Mouse (Mus musculus) forebrain, embryonic 16.5 days (tissue): Measurements from ENCODE around the gene Fam241a. TPM values are rescaled to one million over a fixed set of nuclear protein-coding genes. Genes with fewer than 3 reads are reported as not detected.

Experiments
- ATAC-seq: fragments of 200-750 bp; cut with Nextera tagmentation; 2 replicates; pipeline ENCODE4 v1.8.0; 2017; ENCODE audit warnings: mild to moderate bottlenecking, moderate library complexity
- H3K27ac ChIP-seq: fragments of 300-500 bp; sonication (generic); 2 replicates; pipeline ENCODE4 v1.5.1; 2014; ENCODE audit warnings: low read length, control low read depth
- H3K27me3 ChIP-seq: fragments of 300-500 bp; sonication (generic); replicated peaks from 2 replicates; pipeline ENCODE4 v1.6.1; 2014; ENCODE audit warnings: low read length; ENCODE audit not compliant: control insufficient read depth, insufficient read depth
- H3K36me3 ChIP-seq: fragments of 300-500 bp; sonication (generic); 2 replicates; pipeline ENCODE4 v1.6.1; 2014; ENCODE audit not compliant: control insufficient read depth, insufficient read depth
- H3K4me1 ChIP-seq: fragments of 300-500 bp; sonication (generic); replicated peaks from 2 replicates; pipeline ENCODE4 v1.6.1; 2014; ENCODE audit warnings: low read length; ENCODE audit not compliant: control insufficient read depth, insufficient read depth
- H3K4me2 ChIP-seq: fragments of 300-500 bp; sonication (generic); 2 replicates; pipeline ENCODE4 v1.6.1; 2014; ENCODE audit warnings: mild to moderate bottlenecking, low read length, control low read depth
- H3K4me3 ChIP-seq: fragments of 300-500 bp; sonication (generic); replicated peaks from 2 replicates; pipeline ENCODE4 v1.5.1; 2014; ENCODE audit warnings: mild to moderate bottlenecking, low read length, control low read depth
- H3K9ac ChIP-seq: fragments of 300-500 bp; sonication (generic); replicated peaks from 2 replicates; pipeline ENCODE4 v1.6.1; 2014; ENCODE audit warnings: low read depth, low read length, control low read depth
- H3K9me3 ChIP-seq: fragments of 300-500 bp; sonication (generic); 2 replicates; pipeline ENCODE4 v1.6.1; 2016; ENCODE audit warnings: low read length; ENCODE audit not compliant: control insufficient read depth
- WGBS: fragments of 180-500 bp; shearing (Covaris S2); extraction: QIAGEN DNeasy Blood & Tissue Kit; methylation state at CpG from one replicate; pipeline ENCODE4 v1.1.7; 2014; 5-methylcytosine and 5-hydroxymethylcytosine counted together
- polyA plus RNA-seq: library from polyadenylated mRNA; unstranded; fragments of >200 nt; fragmentation: Nextera tagmentation; extraction: Ambion mirVana; gene quantifications from 2 replicates; pipeline ENCODE4 v1.2.1, GENCODE M21; 2015

Gene Fam241a
- polyA plus RNA-seq, 1 experiment from 2014 or later = 10.2 TPM

DNA sequence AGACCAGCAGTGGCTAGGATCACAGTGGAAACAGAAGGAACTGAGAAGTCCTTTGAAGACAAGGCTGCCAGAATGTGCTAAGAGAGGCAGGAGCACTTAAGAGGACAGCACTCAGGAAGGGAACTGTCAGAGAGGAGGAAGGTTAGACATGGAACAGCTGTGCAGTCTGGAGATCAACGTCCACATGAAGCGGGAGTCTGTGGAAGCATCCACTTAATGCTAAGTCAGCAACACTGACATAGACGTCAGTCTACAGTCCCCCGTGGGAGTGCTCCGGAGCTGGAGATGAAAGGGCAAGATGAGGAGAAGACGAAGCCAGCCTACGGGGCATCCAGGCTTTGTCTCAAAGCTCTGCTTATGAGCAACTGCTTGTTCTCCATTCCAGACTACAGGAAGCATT lies 69.0 kb downstream of the Fam241a start:
- Histone ChIP-seq H3K27ac (no peak overlapping the region), H3K4me1 (peaks cover 11% of the 10 kb centered on the region), H3K4me3 (no peak overlapping the region), H3K9me3 (no peaks in the 10 kb centered on the region), H3K4me2 (no peak overlapping the region), H3K27me3 (no peaks in the 10 kb centered on the region), H3K9ac (no peak overlapping the region), H3K36me3 (no peaks in the 10 kb centered on the region)
- WGBS = 52% methylated on average over 7 of the region's 7 CpGs
- ATAC-seq = no peak

DNA sequence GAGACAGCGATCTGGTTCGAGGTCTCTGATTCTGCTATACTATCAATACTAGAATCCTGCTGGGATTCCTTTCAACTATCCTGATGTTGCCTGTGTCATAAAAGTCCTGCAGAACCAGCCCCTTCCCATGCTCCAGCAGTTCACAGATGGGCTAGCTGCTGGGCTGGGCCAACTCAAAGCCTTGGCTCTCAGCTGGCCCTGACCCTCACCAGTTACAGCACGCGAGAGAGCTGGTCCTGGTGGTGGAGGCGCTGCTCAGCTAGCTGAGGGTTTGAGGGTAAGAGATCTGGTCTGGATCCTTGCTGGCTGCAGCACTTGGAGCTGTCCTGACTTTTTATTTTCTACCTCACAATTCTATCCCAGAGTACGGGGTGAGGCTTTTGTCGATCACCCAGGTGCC lies 69.6 kb downstream of the Fam241a start:
- 71% methylated on average over 7 of the region's 7 CpGs for WGBS
- Histone ChIP-seq H3K9ac (no peak overlapping the region), H3K36me3 (no peaks in the 10 kb centered on the region), H3K9me3 (no peaks in the 10 kb centered on the region), H3K27ac (no peak overlapping the region), H3K4me3 (no peak overlapping the region), H3K4me1 (peaks cover 11% of the 10 kb centered on the region), H3K4me2 (no peak overlapping the region), H3K27me3 (no peaks in the 10 kb centered on the region)
- ATAC-seq = no peak

DNA sequence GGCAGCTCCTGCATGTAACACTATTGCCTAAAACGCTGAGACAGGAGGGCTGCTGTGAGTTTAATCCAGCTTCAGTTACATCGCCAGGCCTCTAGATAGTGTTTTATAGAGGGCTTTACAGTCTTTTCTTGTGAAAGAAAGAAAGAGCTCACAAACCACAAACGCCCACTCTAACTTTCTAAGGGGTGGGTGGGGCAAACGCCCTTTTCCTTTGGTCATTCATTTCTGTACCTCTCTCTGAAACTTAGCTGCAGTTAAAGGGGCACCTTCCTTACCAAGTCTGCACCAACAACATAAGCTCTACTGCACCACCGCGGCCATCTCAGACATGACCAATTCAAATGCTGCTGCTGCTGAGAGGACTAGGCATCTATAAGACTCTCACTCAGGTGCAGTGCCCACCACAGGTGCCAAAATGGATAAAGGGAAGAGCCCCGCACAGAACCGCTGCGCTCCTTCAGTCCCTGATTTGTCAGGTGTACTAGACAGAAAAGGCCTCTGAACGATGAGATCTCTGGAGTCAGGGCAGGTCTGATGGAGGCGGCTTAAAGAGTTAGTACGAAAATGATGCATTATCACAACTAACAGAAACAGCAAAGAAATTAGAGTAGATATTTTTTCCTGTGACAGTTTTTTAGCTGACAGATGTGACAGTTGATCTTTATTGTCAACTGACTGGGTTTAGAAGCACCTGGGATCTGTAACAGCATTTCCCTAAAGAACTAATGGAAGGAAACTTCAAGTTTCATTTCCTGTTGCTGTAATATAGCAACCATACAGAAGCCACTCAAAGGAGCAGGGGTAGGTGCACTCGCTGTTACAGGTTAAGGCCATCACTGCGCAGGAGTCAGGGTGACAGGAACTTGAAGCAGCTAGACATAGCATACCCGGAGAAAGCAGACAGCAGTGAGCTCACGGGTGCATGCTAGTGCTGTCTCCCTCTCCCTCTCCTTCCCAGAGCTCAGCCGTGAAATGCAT lies 71.9 kb downstream of the Fam241a start:
- WGBS = 72% methylated on average over 17 of the region's 17 CpGs
- H3K27me3 ChIP-seq = no peaks in the 10 kb centered on the region

DNA sequence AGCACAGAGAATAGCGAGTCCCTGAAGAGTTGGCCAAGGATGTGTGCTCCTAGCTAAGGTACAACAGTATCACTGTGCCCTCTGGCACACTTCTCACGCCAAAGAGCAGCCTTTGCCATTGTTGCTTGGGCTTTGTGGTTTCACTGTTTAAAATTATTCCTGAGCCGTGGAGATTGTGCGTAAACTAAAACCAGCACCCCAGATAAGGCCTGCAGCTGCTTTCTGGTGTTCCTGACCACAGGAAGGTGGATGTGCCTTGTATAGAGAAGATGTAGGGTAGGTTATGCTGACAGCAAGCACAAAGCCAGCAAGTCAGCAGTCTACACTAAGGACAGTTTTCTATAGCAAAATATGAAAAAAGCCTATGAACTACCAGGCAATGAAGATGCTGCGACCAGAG lies 74.9 kb downstream of the Fam241a start:
- H3K4me3 ChIP-seq = no peak overlapping the region
- H3K36me3 ChIP-seq = peaks cover 4% of the 10 kb centered on the region; the same call in 1 of the 2 replicates
- no peak overlapping the region for H3K4me2 ChIP-seq
- H3K27ac ChIP-seq = no peak overlapping the region
- H3K27me3 ChIP-seq = no peaks in the 10 kb centered on the region
- H3K9me3 ChIP-seq = no peaks in the 10 kb centered on the region
- H3K9ac ChIP-seq = no peak overlapping the region
- H3K4me1 ChIP-seq = peaks cover 5% of the 10 kb centered on the region; the same call in 1 of the 2 replicates
- 86% methylated on average over 5 of the region's 5 CpGs for WGBS
- no peak for ATAC-seq

More for the DNA sequence above, 71.9 kb downstream of the Fam241a start:
- Histone ChIP-seq H3K36me3 (peaks cover 4% of the 10 kb centered on the region; the same call in 1 of the 2 replicates), H3K4me2 (no peak overlapping the region), H3K4me3 (no peak overlapping the region), H3K9ac (no peak overlapping the region), H3K27ac (no peak overlapping the region), H3K4me1 (peaks cover 11% of the 10 kb centered on the region), H3K9me3 (no peaks in the 10 kb centered on the region)
- ATAC-seq = no peak

DNA sequence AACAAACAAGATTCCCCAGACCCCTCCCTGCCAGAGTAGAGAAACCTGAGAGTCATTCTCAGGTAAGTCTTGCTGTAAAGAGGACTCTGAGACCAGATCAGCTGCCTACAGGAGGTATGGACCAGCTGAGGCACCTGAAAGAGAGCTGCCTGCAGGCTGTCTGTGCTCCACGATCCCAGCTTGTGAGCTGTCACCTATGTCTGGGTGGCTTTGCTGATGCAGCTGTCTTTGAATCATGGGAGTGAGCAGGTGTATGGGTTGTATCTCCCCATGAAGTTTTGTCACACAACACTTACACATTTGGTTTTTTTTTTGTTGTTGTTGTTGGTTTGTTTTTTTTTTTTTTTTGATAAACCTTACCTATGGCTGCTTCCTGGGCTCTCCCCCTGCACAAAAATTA lies 75.7 kb downstream of the Fam241a start:
- Histone ChIP-seq H3K27ac (no peak overlapping the region), H3K9me3 (no peaks in the 10 kb centered on the region), H3K4me3 (no peak overlapping the region), H3K4me1 (peaks cover 5% of the 10 kb centered on the region; the same call in 1 of the 2 replicates), H3K9ac (no peak overlapping the region), H3K36me3 (peaks cover 4% of the 10 kb centered on the region; the same call in 1 of the 2 replicates), H3K4me2 (no peak overlapping the region), H3K27me3 (no peaks in the 10 kb centered on the region)
- ATAC-seq = no peak
- 96% methylated on average over 1 of the region's 1 CpGs for WGBS

Other genes starting within 250 kb of the Fam241a start
- 0.92 and 0.99 TPM in 2 replicates for gene Alpk1, start 115.8 kb downstream of the Fam241a start, polyA plus RNA-seq
- gene Tifa, start 106.5 kb downstream of the Fam241a start, polyA plus RNA-seq = 3.4 and 5.0 TPM in 2 replicates
- 83.0 and 83.1 TPM in 2 replicates for gene Ap1ar, start 58.8 kb downstream of the Fam241a start, polyA plus RNA-seq